Mouse (Mus musculus): ENCODE measurements at regions not wholly inside any gene's neighbourhood (a gene's known extent, or its start where the extent isn't known, plus 50 kb on each side); places are given as distances from the start of the nearest gene placed in this dataset.

DNA sequence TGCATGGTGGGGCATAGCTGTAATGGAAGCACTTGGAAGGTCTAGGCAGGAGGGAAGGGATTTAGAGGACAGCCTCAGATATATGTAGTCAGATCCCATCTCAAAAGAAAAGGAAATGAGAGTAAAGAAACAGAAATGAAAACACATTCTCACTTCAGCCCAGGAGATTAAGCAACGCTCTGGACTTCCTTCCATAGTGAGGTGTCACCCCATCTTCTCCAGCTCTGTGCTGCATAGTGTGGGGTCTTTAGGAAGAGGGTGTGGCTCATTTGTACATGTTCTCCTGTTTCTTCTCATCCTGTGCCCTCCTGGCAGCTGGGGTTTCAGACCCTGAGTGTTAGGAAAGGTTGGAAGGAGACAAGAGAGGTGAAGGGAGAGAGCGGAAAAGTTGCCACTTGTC is 52.4 kb upstream of the Tmx4 start:
- WGBS: 84% methylated on average over 2 of the region's 2 CpGs
- no peak overlapping the region for H3K4me3 ChIP-seq (ENCODE audit: low read length)

More for the DNA sequence above, 52.4 kb upstream of the Tmx4 start:
- H3K4me2 ChIP-seq (replicated peaks; ENCODE audit: low read depth, low read length): no peak overlapping the region
- no peak overlapping the region for H3K27ac ChIP-seq (ENCODE audit: low read depth, low read length)
- no peaks in the 10 kb centered on the region for H3K36me3 ChIP-seq (ENCODE audit: control insufficient read depth, insufficient read depth, low read length)
- H3K27me3 ChIP-seq (ENCODE audit: control insufficient read depth, insufficient read depth, low read length): no peaks in the 10 kb centered on the region
- H3K4me1 ChIP-seq (ENCODE audit: control insufficient read depth, insufficient read depth, low read length): no peaks in the 10 kb centered on the region
- no peak for ATAC-seq (ENCODE audit: low FRiP score, low TSS enrichment)
- no peak overlapping the region for H3K9ac ChIP-seq (ENCODE audit: low read depth, low read length)
- H3K9me3 ChIP-seq (ENCODE audit: control insufficient read depth, low read length): peaks cover 3% of the 10 kb centered on the region; the same call in 1 of the 2 replicates

Measured in kidney, embryonic 14.5 days (tissue).